In the genomic region with DNA sequence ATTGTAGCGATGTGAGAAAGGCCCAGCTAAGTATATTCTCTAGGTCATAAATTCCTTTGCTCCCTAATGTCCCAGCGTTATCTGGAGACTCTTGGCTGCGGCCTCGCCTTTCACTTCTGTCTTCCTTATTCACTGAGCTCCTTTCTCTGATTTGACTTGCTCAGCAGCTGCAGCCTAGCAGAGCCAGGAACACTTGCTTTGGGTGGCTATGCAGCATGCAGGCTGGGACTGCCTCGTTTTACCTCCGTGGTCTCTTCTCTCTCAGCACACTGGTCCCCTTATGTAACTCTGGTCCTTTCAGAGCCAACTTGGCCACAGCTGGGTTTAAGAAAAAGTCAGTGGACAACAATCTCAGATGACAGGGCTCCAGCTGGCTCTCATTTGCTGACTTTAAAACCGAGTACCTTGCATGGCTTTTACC, we compare ENCODE assay signal across 11 mouse cellular contexts.
DNase-seq lines count a peak whose midpoint lies in the region; ATAC-seq lines count a peak whose summit lies in the region.
"Had no signal": no experiment of that assay in that cellular context is flagged by ENCODE, and none has a peak within 500 bp of the region (broad histone marks: within the 10 kb centered on the region; RNA-seq: fewer than 3 reads in every experiment).

No protein-coding gene starts in this region.

- no peak for ATAC-seq in heart, embryonic 13.5 days (ENCODE audit: extremely low read depth, insufficient number of reproducible peaks, low FRiP score, low TSS enrichment)
- ATAC-seq: midbrain, embryonic 15.5 days had no signal

- no peaks in the 10 kb centered on the region for H3K9me3 ChIP-seq in heart, embryonic 13.5 days
- H3K9me3 ChIP-seq in forebrain, embryonic 10.5 days = no peaks in the 10 kb centered on the region
- H3K9me3 ChIP-seq: embryonic facial prominence, embryonic 12.5 days; midbrain, embryonic 15.5 days had no signal

- no peaks in the 10 kb centered on the region for H3K36me3 ChIP-seq in heart, embryonic 13.5 days
- no peaks in the 10 kb centered on the region for H3K36me3 ChIP-seq in forebrain, embryonic 10.5 days (replicated peaks)
- H3K36me3 ChIP-seq: embryonic facial prominence, embryonic 12.5 days; midbrain, embryonic 15.5 days had no signal

- peaks cover 11% of the 10 kb centered on the region for H3K4me1 ChIP-seq in heart, embryonic 13.5 days
- H3K4me1 ChIP-seq in forebrain, embryonic 10.5 days = no peaks in the 10 kb centered on the region
- H3K4me1 ChIP-seq: midbrain, embryonic 15.5 days had no signal

- no peaks in the 10 kb centered on the region for H3K27me3 ChIP-seq in heart, embryonic 13.5 days (replicated peaks)
- no peaks in the 10 kb centered on the region for H3K27me3 ChIP-seq in forebrain, embryonic 10.5 days (ENCODE audit: poor library complexity, severe bottlenecking)
- H3K27me3 ChIP-seq: embryonic facial prominence, embryonic 12.5 days; midbrain, embryonic 15.5 days had no signal

- DNase-seq in adrenal gland, postnatal 14 days = peak; percentile 12
- no peak for DNase-seq in adrenal gland, postnatal 4 days (ENCODE audit: low spot score in 2 of 2)
- peak; percentile 9 to 28 for DNase-seq in left cerebral cortex, postnatal 25 days (ENCODE audit: low spot score in 2 of 2)
- DNase-seq in left cerebral cortex, postnatal 4 days = no peak
- DNase-seq in ovary, postnatal 36 days (ENCODE audit: low spot score) = peak; percentile 27
- DNase-seq in forebrain, embryonic 10.5 days (ENCODE audit: extremely low spot score, low spot score) = no peak
- DNase-seq in c-Kit-positive CD71-positive TER-119-positive erythroid progenitor cells, embryonic 14.5 days (ENCODE audit: low spot score) = no peak
- DNase-seq: liver had no signal

- H3K9ac ChIP-seq in heart, embryonic 13.5 days = no peak overlapping the region
- H3K9ac ChIP-seq: embryonic facial prominence, embryonic 12.5 days; midbrain, embryonic 15.5 days had no signal

- H3K4me2 ChIP-seq in heart, embryonic 13.5 days = 0 out of 2 replicates have a peak overlapping the region, but pooled peaks have one; percentile 13
- H3K4me2 ChIP-seq: embryonic facial prominence, embryonic 12.5 days; midbrain, embryonic 15.5 days had no signal

- WGBS in heart, embryonic 13.5 days = 35% methylated on average over 7 of the region's 7 CpGs
- WGBS in forebrain, embryonic 10.5 days = 70% methylated on average over 7 of the region's 7 CpGs

- H3K27ac ChIP-seq in heart, embryonic 13.5 days (replicated peaks) = peak overlapping the region; percentile 44; the same call in 1 of the 2 replicates
- H3K27ac ChIP-seq in forebrain, embryonic 10.5 days = no peak overlapping the region
- H3K27ac ChIP-seq: embryonic facial prominence, embryonic 12.5 days; midbrain, embryonic 15.5 days had no signal

- no peak overlapping the region for H3K4me3 ChIP-seq in heart, embryonic 13.5 days
- H3K4me3 ChIP-seq in forebrain, embryonic 10.5 days = no peak overlapping the region
- H3K4me3 ChIP-seq: embryonic facial prominence, embryonic 12.5 days; midbrain, embryonic 15.5 days had no signal

- intact Hi-C loops in left cerebral cortex, postnatal 25 days (cut with DNase I) = loop anchor here (10.0 kb wide), 1 partner anchor 568 kb away; the partner anchor contains the start of gene Sema5a
- intact Hi-C loops in left cerebral cortex, postnatal 4 days (cut with DNase I) = no loop called here

Comparison
In these comparisons a context has a peak if more than half of its experiments do, and no peak if none do; other contexts are left out.
1. DNase-seq: peak in adrenal gland, postnatal 14 days (single experiment), left cerebral cortex, postnatal 25 days (2 of 2) and ovary, postnatal 36 days (single experiment); none in adrenal gland, postnatal 4 days (0 of 2), left cerebral cortex, postnatal 4 days (single experiment), forebrain, embryonic 10.5 days (single experiment) and c-Kit-positive CD71-positive TER-119-positive erythroid progenitor cells, embryonic 14.5 days (single experiment).